Mouse (Mus musculus): Measurements from ENCODE around the gene Irgc1. TPM values are rescaled to one million over a fixed set of nuclear protein-coding genes. Genes with fewer than 3 reads are reported as not detected.

The Irgc1 gene
- polyA plus RNA-seq, 1 experiment from 2014 or later, result not detected

DNA sequence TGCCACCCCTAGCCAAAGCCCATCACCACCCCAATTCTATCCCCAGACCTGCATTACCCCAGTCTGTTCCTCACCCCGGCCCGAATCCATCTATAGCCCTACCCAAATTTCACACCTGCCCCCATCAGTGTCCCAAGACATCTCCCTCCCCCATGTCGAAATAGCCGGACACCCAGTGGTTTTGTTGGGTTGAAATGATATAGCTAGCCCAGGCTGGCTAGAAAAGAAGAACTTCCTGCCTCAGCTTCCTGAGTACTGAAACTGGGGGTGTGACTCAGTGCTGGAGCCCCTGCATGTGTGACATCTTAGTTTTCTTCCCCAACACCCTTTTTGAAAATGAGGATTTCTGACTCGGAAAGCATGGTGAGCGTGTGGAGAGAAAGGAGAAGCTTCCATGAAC is 14.7 kb upstream of the Irgc1 start:
- Histone ChIP-seq H3K27ac (replicated peaks) (no peak overlapping the region), H3K4me1 (peaks cover 12% of the 10 kb centered on the region), H3K27me3 (ENCODE audit: low read depth, poor library complexity, severe bottlenecking) (peaks cover 15% of the 10 kb centered on the region), H3K4me3 (no peak overlapping the region), H3K9me3 (replicated peaks) (peaks cover 8% of the 10 kb centered on the region), H3K36me3 (no peaks in the 10 kb centered on the region)
- no peak for DNase-seq (ENCODE audit: low spot score)
- 90% methylated on average over 6 of the region's 6 CpGs for WGBS

DNA sequence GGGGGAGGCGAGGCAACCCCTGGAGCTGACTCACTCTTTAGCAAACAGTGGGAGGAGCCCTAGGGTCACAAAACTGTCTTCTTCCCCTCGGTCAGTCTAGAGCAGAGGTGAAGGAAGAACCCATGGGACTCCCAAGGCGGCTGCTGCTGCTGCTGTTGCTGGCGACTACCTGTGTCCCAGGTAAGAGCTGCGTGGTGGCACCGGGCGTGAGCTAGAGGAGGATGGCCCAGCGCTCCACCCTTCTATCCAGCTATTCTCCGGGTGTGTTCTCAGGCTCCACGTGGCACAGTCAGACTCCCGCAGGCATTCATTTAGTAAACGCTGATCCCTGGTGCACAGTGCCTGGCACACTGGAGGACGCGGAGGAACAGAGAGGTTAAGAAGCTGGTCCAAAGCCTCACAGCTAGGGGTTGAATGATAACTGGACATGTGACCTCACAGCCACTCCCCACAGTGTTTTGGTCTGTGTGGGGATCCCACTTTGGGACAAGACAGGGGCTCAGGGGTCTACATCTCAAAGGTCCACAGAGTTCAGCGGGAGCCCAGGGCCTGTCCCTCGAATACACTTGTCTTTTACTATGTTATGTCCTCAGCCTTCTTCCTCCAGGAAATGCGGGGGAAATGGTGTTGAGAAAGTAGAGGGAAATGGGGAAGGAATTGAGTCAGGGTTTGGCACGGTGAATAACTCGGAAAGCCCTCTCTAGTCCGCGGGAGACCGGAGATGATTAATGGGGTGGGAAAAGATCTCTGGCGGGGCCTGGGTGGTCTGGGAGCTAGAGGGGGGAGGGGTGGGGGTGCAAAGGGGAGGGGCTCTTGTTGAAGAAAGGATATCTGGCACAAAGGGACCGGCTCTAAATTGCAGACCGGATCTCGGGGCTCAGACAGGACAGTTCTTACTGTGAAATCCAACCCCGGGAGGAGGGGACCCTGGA is 10.6 kb upstream of the Irgc1 start, which contains the start of gene Plaur:
Plaur (plus strand) TSS at position 97 of the 932 bp plus-strand sequence.
- WGBS, result 13% methylated on average over 27 of the region's 27 CpGs

DNA sequence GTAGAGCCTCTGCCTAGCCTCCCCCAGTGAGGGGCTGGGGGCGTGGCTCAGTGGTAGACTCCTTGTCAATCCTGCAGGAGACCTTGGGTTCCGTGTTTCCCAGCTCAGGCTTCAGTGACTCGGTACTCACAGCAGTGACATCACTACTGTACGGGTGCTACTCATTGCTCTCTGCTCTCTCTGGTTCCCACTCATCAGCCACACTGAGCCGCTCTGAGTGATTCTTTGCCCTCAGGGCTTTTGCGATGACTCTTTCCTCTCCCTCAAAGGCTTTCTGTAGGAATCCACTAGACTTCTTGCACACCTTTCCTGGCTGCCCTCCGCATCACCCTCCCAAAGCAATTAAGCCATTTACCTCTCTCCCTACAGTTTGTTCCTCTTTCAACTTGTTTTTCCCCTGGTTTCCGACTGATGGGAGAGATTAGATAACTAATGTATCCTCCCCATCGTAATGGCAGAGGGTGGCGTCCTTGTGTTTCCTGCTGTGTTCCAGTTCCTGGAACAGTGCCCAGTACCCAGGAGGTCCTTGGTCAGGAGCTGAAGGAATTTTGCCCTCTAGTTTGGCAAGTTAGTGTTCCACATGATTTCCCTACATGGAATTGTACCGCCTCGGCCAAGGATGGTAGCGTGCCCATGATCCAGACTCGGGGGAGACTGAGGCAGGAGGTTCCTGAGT is 9.4 kb upstream of the Irgc1 start:
- WGBS, result 71% methylated on average over 14 of the region's 14 CpGs
- DNase-seq (ENCODE audit: low spot score), result no peak
- no peak overlapping the region for H3K4me3 ChIP-seq
- no peaks in the 10 kb centered on the region for H3K9me3 ChIP-seq (replicated peaks)
- H3K36me3 ChIP-seq, result no peaks in the 10 kb centered on the region
- peaks cover 12% of the 10 kb centered on the region for H3K4me1 ChIP-seq
- no peak overlapping the region for H3K27ac ChIP-seq (replicated peaks)
- peaks cover 19% of the 10 kb centered on the region for H3K27me3 ChIP-seq (ENCODE audit: low read depth, poor library complexity, severe bottlenecking)

More for the DNA sequence above, 10.6 kb upstream of the Irgc1 start, which contains the start of gene Plaur:
- Histone ChIP-seq H3K4me1 (peaks cover 12% of the 10 kb centered on the region), H3K36me3 (no peaks in the 10 kb centered on the region), H3K27ac (replicated peaks) (peak within 1 kb of the TSS; percentile 33; the same call in 1 of the 2 replicates), H3K4me3 (peak within 1 kb of the TSS; percentile 29), H3K9me3 (replicated peaks) (no peaks in the 10 kb centered on the region), H3K27me3 (ENCODE audit: low read depth, poor library complexity, severe bottlenecking) (peaks cover 19% of the 10 kb centered on the region)
- DNase-seq (ENCODE audit: low spot score), result no peak

DNA sequence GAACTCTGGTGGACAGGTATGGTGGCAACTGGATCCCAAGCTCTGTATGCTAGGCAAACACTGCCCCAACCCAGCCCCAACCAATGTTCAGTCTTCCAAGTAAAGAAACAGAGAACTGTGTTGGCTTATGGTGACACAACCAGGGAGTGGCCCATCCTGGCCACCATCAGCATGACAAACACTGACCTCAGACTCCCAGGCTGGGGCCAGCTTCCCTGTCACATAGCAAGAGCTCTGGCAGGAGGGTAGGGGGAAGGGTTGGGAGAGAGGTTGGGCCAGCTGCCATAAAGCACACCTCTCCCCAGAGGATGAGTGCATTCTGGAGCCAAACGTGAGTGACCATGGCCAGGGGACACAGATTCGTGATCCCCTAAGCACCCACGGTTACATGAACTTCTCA is 7.7 kb upstream of the Irgc1 start:
- 67% methylated on average over 3 of the region's 3 CpGs for WGBS

GRCm38 (mm10) chr7:24459440-24459839 is 7.3 kb upstream of the Irgc1 start:
- Histone ChIP-seq H3K4me1 (peaks cover 12% of the 10 kb centered on the region), H3K4me3 (no peak overlapping the region), H3K36me3 (no peaks in the 10 kb centered on the region), H3K27ac (replicated peaks) (no peak overlapping the region), H3K9me3 (replicated peaks) (no peaks in the 10 kb centered on the region), H3K27me3 (ENCODE audit: low read depth, poor library complexity, severe bottlenecking) (peaks cover 19% of the 10 kb centered on the region)
- 85% methylated on average over 5 of the region's 5 CpGs for WGBS
- no peak for DNase-seq (ENCODE audit: low spot score)

More for the DNA sequence above, 7.7 kb upstream of the Irgc1 start:
- Histone ChIP-seq H3K36me3 (no peaks in the 10 kb centered on the region), H3K9me3 (replicated peaks) (no peaks in the 10 kb centered on the region), H3K27me3 (ENCODE audit: low read depth, poor library complexity, severe bottlenecking) (peaks cover 19% of the 10 kb centered on the region), H3K4me1 (peaks cover 12% of the 10 kb centered on the region), H3K27ac (replicated peaks) (no peak overlapping the region), H3K4me3 (no peak overlapping the region)
- no peak for DNase-seq (ENCODE audit: low spot score)

- Histone ChIP-seq H3K27ac (replicated peaks) (no peak overlapping the region), H3K27me3 (ENCODE audit: low read depth, poor library complexity, severe bottlenecking) (peaks cover 13% of the 10 kb centered on the region), H3K4me3 (no peak overlapping the region), H3K36me3 (no peaks in the 10 kb centered on the region), H3K4me1 (peaks cover 8% of the 10 kb centered on the region), H3K9me3 (replicated peaks) (no peaks in the 10 kb centered on the region)
- DNase-seq (ENCODE audit: low spot score), result no peak
- 77% methylated on average over 10 of the region's 10 CpGs for WGBS
These were observed 5.8 kb upstream of the Irgc1 start for GRCm38 (mm10) chr7:24457726-24458370.

GRCm38 (mm10) chr7:24455726-24456125 is 3.6 kb upstream of the Irgc1 start:
- Histone ChIP-seq H3K4me3 (no peak overlapping the region), H3K27me3 (ENCODE audit: low read depth, poor library complexity, severe bottlenecking) (peaks cover 3% of the 10 kb centered on the region; the same call in 1 of the 2 replicates), H3K9me3 (replicated peaks) (no peaks in the 10 kb centered on the region), H3K36me3 (no peaks in the 10 kb centered on the region), H3K4me1 (no peaks in the 10 kb centered on the region), H3K27ac (replicated peaks) (no peak overlapping the region)
- DNase-seq (ENCODE audit: low spot score), result no peak
- 79% methylated on average over 5 of the region's 5 CpGs for WGBS

DNA sequence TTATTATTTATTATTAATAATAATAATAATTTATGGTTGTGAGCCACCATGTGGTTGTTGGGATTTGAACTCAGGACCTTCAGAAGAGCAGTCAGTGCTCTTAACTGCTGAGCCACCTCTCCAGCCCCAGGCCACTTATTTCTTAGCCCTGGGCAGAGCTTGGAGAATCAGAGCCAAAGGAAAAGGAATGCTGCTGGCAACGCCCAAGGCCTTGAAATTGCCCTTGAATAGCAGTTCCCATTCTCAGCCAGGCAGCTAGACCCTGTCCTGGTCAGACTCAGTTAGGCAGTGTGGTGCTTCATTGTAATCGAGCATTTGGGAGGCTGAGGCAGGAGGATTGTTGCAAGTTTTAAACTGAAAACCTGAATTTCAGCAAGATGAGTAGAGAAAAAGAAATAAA is 2.1 kb upstream of the Irgc1 start:
- WGBS, result 75% methylated on average over 2 of the region's 2 CpGs
- no peaks in the 10 kb centered on the region for H3K36me3 ChIP-seq
- H3K27ac ChIP-seq (replicated peaks), result no peak overlapping the region
- H3K4me1 ChIP-seq, result no peaks in the 10 kb centered on the region
- DNase-seq (ENCODE audit: low spot score), result no peak
- no peak overlapping the region for H3K4me3 ChIP-seq
- H3K9me3 ChIP-seq (replicated peaks), result no peaks in the 10 kb centered on the region
- H3K27me3 ChIP-seq (ENCODE audit: low read depth, poor library complexity, severe bottlenecking), result peaks cover 1% of the 10 kb centered on the region; the same call in 1 of the 2 replicates

- H3K4me1 ChIP-seq, result no peaks in the 10 kb centered on the region
- H3K4me3 ChIP-seq, result no peak overlapping the region
- H3K36me3 ChIP-seq, result no peaks in the 10 kb centered on the region
- H3K9me3 ChIP-seq (replicated peaks), result peaks cover 8% of the 10 kb centered on the region; the same call in 1 of the 2 replicates
- 70% methylated on average over 9 of the region's 9 CpGs for WGBS
- no peaks in the 10 kb centered on the region for H3K27me3 ChIP-seq (ENCODE audit: low read depth, poor library complexity, severe bottlenecking)
- DNase-seq (ENCODE audit: low spot score), result no peak
- no peak overlapping the region for H3K27ac ChIP-seq (replicated peaks)
These were observed 1.5 kb downstream of the Irgc1 start for GRCm38 (mm10) chr7:24450585-24451017.

DNA sequence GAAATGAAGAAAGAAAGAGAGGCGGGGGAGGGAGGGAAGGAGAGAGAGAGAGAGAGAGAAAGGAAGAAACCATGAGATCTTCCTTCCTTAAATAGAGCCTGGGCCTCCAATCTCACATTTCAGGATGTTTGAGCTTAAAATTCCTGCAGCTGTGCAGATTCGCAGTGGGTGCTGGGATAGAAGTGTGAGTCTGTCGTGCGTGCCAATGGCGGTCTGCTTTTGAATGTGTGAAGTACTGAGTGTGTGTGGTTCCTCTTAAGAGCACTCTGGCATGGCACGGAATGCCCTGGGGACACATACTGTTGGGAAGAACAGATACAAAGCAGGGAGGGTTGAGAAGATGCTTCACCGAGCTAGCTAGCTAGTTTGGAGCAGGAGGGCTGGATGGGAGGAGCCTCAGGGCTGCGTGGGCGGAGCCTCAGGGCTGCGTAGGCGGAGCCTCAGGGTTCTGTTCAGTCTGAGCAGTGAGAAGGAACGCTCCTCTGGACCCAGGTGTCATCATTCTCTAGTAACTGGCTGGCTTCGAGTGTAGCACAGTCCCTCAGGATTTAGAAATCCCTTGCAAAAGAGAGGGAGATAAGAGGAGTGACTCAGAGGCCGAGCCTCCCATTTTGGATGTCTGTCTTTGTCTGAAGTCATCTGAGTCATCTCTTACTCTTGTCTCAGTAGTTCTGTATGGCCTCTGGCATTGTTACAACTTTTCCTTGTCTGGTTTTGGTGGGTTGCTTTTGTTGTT is 3.1 kb downstream of the Irgc1 start:
- H3K4me3 ChIP-seq, result no peak overlapping the region
- H3K27ac ChIP-seq (replicated peaks), result no peak overlapping the region
- H3K9me3 ChIP-seq (replicated peaks), result peaks cover 10% of the 10 kb centered on the region; the same call in 1 of the 2 replicates
- H3K4me1 ChIP-seq, result no peaks in the 10 kb centered on the region
- 65% methylated on average over 14 of the region's 14 CpGs for WGBS
- no peak for DNase-seq (ENCODE audit: low spot score)
- no peaks in the 10 kb centered on the region for H3K36me3 ChIP-seq
- H3K27me3 ChIP-seq (ENCODE audit: low read depth, poor library complexity, severe bottlenecking), result no peaks in the 10 kb centered on the region

DNA sequence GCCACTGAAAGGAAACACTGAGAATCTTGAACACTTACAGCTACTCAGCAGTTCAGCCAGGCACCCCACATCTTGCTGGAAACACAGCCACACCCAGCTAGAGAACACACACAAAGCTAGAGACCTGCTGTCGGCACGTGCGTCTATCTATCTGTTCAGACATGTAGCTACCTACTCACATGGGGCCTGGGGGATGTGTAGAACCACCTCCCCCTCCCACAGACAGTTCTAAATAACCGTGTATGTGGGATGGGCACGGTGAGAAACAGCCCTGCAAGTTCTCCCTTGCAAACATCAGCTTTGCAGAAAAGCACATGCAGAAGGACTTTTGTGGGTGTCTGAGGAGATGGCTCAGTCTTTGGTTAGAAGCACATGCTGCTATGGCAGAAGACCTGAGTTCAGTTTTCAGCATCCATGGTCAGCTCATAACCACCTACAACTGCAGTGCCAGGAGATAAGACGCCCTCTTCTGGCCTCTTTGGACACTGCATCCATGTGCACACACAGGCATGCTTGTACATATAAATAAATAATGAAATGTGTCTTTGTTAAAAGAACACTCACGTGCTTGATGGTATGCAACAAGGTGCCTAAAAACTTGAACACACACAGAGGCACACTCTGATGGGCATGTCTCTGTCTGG is 5.3 kb downstream of the Irgc1 start:
- no peaks in the 10 kb centered on the region for H3K36me3 ChIP-seq
- no peaks in the 10 kb centered on the region for H3K4me1 ChIP-seq
- H3K4me3 ChIP-seq, result no peak overlapping the region
- no peak for DNase-seq (ENCODE audit: low spot score)
- H3K9me3 ChIP-seq (replicated peaks), result peaks cover 10% of the 10 kb centered on the region; the same call in 1 of the 2 replicates
- no peaks in the 10 kb centered on the region for H3K27me3 ChIP-seq (ENCODE audit: low read depth, poor library complexity, severe bottlenecking)
- no peak overlapping the region for H3K27ac ChIP-seq (replicated peaks)
- 76% methylated on average over 7 of the region's 7 CpGs for WGBS
